Mouse (Mus musculus): ENCODE measurements around the gene Als2cr12.
"Not testable (repeated sequence)": the region's sequence is repeated elsewhere in the genome, so short reads cannot be mapped to it uniquely, and the experiment has no call there.

The Als2cr12 gene

DNA sequence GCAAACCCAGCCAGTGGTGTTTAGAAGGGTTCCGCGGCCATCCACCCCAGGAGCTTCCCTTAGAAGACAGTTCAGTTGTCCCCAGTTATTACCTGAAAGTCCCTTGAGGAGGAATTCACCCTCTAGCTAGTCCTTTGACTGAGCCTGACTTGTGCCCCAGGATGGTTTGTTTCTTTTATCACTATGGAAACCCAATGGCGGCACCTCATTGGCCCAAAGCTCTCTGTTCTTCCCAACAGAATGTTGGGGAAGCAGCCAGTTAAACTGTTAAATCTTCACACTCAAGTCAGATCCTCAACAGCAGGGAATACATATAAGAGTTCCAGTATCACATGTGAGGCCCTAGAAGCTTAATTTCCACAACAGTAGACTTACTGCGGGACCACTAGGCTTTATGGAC lies at the start of gene Als2cr12:
TSS of gene Als2cr12 (minus strand) at position 180 of the 400 bp plus-strand sequence.
- not testable (repeated sequence) for DNase-seq (ENCODE audit: low spot score)

DNA sequence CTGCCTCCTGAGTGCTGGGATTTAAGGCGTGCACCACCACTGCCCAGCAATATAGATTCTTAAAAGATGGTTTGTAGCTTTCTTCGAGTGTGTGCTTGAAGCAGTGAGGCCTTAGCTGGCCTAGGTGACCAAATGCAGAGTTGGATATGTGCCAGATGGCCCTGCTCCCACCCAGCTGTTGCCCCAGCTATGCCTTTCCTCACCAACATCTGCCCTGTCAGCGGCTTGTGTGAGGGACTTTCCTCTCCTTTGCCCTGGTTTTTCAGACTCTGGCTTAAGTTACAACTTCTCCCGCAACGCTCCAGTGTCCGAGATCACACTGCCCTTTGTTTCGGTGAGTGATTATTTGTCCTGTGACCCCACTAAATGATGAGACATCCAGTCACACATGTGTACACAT lies 48.9 kb upstream of the Als2cr12 start:
- no peak for DNase-seq (ENCODE audit: low spot score)

DNA sequence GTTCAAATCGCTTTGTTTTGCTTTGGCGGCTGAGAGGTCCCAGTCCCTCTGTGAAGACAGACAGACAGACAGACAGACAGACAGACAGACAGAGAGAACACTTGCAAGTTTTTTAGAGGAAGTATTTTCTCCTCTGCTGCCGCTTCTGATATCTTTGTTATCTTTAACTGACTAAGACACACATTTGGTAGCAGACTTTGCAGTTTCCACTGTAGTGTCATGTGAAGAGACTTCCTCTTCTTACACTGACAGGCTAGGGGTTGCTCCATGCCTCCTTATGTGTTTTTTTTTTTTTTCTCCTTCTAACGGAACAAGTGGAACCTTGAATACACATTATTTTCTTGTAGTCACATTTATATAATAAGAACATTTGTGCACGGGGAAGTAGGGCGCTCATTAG lies 47.5 kb upstream of the Als2cr12 start:
- DNase-seq (ENCODE audit: low spot score) = no peak

DNA sequence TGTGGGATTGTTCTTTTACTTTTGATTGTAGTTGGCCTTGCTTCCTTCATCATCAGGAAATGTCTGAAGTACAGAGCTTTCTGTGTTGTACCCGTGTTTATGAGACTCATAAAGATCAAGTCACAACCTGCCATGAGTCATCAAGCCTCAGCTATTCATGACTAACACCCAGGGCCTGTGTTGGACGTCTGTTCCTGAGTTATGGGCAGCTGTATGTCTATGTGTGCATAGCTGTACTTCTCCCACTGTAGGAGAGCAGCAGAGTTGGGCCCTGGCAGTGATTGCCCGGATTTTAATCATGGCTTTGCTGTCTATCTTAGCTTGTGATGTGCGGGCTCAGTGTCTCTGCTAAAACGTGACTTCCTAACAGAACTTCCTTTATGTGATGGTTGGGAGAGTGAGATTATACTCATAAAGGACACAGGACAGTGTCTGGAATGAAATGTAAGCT lies 46.8 kb upstream of the Als2cr12 start:
- DNase-seq (ENCODE audit: low spot score) = peak; percentile 21

DNA sequence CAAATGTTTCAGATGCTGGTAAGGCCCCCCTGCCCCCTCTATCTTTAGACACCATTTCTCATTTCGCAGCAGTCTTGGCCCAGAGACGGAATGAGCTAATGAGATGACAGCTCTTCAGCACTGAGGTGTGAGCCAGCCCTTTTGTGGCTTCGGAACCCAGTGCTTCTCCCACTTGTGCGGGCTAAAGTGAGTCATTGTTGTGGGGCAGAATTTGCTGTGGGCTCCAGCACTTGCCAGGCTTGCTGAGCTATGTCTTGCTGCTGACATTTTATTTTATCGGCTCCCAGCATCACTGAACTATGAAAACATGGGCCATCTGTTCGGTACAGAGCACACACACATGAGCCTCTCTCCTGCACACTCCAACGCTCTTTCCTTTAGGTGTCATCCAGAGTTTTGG lies 43.7 kb upstream of the Als2cr12 start:
- DNase-seq (ENCODE audit: low spot score) = no peak

DNA sequence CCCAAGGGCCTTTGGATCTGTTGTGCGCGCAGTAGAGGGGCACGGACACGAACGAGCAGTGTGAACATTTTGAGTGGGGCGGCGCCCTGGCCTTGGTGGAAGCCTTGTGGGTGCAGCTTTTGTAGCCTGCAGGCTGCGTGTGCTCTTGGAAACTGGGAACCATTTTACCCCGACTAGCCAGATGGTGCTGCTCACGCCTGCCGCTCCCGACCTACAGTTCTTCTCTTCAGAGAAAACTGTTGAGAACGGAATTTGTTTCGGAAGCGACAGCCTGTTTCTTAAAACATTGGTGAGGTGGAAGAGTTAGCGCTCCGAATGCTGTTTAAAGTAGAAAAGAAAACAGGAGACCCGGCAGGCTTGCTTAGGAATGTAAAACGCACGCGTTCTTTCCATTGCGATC lies 41.2 kb upstream of the Als2cr12 start:
- no peak for DNase-seq (ENCODE audit: low spot score)

DNA sequence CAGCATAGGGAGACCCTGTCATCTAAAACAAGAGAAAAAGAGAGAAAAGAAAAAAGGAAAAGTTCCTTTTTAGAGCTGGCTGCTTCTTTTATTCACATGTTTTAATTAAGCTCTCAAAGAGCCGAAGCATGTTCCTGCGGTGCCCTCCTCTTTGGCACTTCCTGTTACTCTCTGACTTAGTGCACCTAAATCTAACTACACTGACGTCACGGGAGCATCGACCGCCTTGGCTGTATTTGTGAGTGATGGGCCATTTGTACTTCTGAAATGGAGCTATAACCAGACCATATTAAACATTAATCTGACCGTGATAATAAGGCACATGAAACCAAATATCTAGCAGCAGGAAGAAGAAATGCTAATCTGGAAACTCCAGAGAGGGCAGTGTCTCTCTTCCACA lies 40.2 kb upstream of the Als2cr12 start:
- DNase-seq (ENCODE audit: low spot score) = no peak

DNA sequence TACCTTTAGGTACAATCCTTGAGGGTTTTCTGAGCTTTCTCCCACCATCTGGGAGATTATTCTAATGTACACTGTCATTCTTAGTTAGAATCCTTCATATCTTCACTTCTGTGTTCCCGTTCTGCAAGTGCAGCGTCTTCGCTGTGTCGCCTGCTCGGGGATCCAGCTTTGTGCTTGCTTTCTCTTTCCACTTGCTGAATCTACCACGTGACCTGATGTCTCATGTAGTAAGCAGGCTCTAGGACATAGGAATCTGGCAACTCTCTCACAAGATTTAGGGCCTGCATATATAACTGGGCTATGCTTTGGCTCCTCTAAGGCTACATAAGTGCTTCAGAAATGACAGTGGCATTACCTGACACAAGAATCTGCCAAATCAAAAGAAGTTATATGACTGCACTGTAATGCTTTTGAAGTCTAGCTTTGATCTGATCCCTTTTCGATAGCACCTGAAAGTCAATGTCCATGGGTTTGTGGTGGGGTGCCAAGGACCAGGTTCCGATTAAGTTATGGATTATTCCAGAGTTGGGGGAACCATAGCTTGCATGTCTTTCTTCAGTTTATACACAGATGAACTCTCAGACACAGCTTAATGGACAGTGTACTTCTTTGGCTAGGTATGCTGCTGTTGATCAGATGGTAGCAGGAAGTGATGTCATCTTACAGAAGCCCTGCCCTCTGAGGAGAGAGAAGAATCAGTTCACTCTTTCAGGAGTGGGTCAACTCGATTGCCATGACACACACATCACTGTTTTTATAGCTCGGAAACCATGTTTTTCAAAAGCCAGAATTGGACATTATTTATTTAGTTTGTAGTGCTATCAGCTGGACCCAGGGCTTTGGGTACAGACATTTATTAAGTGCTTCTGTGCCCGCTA lies 38.5 kb upstream of the Als2cr12 start:
- DNase-seq (ENCODE audit: low spot score) = no peak

DNA sequence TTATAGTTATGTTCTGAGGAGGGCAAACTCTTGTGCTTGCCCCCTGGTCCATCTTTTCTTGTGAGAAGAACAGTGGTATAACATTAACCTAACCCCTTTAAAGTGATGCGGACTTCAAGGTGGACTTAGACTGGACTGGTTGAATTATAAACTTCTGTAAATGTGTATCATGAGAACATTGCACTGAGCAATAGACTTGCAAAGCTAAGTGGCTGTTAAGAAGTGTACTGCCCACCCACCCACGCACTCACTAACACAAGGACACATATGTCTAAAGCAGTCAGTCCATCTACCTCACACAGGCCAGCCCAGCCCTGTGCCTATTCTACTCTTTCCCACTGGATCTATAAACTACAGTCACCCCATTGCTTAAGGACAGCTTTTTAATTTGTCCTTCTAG lies 37.8 kb upstream of the Als2cr12 start:
- no peak for DNase-seq (ENCODE audit: low spot score)

DNA sequence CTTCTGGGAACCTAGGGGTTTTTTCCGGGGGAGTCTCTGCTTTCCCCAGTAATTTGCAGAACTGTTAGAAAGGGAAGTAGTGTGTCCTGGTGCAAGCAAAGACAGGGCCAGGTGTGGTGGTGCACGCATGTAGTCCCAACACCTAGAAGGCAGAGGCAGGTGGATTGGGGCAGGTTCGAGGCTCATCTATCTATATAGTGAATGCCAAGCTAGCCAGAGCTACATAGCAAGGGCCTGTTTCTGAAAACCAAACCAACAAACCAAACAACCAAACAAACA lies 32.7 kb upstream of the Als2cr12 start:
- no peak for DNase-seq (ENCODE audit: low spot score)

DNA sequence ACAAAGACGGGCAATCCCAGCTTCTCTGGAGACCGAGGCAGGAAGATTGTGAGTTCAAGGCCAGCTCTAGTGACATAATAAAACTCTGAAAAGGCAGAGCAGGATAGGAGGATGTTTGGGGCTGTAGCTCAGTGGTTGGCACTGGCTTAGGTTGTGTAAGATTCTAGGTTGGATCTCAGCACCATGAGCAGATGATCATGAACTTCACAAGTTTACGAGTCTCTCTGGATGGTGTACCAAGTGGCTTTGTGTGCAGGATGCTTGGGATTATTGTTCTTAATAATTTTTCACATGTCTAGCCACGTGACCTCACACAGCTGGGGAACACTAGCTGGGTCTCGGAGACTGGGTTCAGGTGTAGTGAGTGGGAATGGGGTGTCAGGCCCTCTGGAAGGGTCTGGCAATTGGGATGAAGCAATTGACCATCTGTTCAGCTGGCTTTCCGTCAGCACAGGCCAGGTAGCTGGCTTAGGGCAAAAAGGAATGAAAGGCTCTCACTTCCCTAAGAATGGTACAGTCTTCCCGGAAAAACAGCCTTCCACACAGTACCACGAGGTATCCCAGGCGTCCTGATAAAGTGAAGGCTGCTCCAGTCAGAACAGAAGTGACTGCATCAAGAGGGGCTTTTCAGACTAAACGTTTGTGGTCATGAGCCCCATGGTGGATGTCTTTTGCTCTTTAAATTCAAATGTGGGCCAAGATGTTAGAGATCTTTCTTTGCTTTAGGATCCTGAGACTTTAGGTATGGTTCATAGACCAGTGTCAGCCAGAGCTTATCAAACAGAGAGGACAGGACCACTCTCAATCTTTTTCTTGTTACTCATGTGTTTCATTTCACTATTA lies 32.2 kb upstream of the Als2cr12 start:
- no peak for DNase-seq (ENCODE audit: low spot score)

DNA sequence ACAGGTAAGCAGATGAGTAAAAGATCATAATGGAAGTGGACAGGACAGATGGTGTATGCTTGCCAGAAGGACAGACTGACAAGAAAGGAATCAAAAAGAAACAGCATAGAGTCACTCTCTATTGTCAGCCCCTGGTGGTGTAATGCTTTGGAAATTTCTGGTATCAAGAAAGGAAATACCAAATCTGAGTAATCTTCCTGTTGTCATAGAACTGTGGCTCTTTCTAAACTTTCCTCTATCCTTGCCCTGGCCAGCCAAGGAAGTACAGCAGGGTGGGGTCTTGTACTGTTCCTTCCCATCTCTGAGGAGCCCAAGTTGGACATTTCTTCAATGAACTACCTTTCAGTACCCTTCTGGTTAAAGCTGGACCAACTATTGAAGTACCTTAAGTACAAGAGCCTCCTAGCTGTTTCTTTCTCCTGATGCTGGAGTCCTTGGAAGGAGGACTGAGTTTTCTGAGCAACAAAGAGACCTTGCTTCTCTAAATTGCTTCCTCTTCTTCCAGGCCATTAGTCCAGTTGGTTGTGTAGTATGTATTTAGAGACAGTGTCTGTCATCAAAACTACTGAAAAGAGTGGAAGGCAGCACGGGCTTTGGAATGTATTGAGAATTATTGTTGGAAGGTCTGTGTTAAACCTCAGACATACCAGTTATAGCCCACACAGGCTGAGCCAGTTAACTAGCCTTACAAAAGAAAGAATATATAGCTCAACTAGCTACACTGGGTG lies 31.4 kb upstream of the Als2cr12 start:
- no peak for DNase-seq (ENCODE audit: low spot score)

DNA sequence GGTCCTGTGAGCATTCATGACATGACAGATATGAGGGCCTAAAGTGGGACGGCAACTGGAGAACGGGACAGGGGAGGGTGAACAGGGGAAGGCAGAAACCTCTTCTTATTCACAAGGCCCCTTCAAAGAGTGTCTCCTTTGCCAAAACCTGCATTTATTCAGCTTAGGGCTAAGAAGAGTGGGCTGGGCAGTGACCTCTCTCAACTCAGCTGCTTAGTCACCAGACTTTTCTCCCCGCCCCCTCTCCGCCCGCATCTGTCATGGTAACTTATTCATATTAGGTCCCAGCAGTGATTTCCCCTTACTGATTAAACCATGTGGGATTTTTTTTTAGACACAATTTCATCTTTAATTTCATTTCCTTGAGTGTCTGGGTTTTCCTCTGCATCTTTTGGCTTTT lies 30.0 kb upstream of the Als2cr12 start:
- peak; percentile 42 for DNase-seq (ENCODE audit: low spot score)

DNA sequence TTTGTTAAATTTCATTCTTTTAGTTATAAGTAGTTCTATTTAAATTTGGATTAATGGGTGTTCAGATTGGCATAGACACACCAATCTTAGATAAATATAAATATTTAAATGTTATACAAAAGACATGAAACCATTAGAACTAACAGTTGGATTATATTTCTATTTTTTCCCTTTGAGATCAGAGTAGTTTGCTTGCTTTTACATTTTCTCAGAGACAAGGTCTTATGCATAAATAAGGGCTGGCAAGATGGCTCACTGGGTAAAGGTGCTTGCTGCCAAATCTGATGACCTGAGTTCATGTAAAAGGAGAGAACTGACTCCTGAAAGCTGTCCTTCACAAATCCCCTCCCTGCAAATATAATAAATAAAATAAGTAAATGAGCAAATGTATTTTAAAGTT lies 29.3 kb upstream of the Als2cr12 start:
- DNase-seq (ENCODE audit: low spot score) = no peak

DNA sequence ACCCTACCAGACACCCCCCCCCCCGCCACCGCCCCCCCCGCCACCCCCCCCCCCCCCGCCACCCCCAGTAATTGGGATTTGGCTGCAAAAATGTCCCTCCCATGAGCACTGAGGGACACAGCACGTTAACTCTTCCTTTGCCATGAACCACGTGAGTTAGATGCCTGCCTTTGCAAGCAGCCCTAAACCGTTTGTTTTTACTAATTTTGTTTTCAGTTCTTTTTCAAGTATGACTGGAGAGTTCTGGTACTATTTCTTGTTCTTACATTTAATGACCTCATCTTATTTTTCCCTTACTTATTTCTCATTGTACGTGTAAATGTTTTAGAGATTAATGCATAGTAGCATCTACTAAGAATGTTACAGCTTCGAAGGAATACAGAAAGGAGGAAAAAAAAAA lies 28.7 kb upstream of the Als2cr12 start:
- no peak for DNase-seq (ENCODE audit: low spot score)

DNA sequence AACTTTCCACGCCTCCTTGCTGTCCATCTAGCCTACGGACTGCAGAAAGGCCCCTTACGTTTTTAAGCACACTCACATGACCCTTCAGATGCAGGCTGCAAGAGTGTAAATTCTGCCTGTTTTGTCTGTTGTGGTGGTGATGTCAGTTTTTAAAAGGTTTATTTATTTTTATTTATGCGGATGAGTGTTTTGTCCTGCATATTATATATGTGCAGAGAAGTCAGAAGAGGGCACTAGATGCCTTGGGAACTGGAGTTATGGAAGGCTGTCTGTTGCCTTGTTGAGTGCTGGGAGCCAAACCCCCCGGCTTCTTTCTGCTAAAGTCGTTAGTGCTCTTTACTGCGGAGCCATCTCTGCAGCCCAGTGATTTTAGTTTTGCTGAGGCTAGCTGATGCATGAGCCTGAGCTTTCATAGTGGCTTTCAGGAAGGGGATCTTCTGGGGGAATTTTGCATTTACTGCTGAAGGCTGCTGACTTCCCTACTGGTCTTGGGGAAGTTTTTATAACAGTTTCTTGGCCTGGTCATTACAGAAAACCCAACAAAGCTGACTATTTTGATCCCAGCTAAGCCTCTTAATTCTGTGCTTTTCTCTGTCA lies 28.1 kb upstream of the Als2cr12 start:
- DNase-seq (ENCODE audit: low spot score) = no peak

DNA sequence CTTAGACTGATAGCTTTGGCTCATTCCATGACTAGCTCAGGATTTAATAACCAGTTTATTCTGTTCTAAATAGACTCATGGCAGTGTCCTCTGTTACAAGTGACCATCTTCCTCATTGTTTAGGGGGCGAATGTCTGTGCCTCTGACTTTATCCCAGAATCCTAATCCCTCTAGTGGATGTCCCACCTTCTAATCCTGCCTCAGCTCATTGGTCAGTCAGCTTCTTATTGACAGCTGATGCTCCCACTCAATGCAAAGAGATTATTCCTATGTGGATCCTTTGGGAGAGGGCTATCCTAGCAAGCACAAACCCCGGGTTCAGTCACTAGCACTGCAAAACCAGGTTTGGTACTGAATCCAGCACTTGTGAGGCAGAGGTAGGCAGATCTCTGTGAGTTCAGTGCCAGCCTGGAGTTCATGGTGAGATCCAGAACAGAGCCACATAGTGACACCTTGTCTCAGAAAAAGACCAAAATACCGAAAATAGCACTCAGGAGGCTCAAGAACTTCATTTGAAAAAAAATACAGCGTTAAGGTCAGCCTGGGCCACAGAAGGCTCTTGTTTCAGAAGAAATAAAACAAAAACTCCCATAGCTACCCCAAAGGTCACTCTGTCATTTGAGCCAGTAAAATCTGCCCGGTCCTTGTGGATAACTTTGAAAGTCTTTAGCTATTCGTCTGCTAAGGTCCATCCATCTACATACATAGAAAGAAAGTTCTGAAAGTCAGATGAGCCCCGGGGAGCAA lies 27.4 kb upstream of the Als2cr12 start:
- no peak for DNase-seq (ENCODE audit: low spot score)

DNA sequence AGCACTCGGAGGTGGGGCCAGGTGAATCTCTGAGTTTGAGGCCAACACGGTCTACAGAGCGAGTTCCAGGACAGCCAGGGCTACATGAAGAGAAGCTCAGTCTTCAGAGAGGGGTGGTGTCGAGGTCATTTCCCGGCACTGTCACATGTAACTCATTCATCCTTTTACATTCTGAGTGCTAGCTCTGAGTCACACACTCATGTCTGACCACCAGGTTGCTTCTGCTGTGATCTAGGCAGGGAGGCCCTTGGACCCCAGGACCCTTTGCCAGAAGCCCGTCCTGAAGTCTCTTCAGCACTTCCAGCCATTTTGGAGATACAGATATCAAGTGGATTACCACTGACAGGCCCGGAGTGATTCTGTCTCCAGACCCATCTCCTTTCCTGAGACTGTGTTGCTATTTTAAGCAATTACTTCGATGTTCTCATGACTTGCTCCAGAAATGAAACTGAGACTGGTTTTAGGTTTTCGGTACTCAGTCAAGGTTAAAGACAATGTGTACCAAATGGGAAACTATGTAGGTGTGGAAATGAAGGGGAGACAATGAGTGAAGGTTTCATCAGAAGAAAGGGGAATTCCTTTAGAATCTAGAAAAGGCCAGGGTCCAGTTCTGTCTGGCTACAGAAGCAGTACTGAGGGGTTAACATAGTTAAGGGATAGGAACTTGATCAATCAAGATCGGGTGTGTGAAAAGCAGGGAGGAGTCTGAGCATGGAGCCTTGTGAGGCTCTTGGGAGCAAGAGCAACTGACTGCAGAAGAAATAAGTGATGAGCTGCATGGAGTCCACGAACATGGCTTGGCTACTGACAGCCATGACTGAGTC lies 26.5 kb upstream of the Als2cr12 start:
- DNase-seq (ENCODE audit: low spot score) = no peak

DNA sequence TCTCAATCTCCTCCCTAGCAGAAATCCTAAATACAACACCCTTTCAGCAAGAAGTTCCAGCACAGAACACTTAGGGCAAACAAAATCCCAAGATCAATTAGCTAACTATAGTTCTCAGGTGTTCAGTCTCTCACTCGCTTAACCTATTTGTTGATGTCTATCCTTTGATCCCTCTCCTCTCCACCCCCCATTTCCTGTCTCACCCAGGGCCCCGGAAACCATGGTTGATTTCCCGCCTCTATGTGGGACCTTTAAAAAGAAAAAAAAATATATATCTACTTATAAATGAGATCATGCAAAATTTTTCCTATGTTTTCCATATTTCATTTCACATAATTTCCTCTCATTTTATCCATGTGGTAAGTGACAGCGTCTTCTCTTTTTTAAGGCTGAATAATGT lies 25.2 kb upstream of the Als2cr12 start:
- DNase-seq (ENCODE audit: low spot score) = no peak

DNA sequence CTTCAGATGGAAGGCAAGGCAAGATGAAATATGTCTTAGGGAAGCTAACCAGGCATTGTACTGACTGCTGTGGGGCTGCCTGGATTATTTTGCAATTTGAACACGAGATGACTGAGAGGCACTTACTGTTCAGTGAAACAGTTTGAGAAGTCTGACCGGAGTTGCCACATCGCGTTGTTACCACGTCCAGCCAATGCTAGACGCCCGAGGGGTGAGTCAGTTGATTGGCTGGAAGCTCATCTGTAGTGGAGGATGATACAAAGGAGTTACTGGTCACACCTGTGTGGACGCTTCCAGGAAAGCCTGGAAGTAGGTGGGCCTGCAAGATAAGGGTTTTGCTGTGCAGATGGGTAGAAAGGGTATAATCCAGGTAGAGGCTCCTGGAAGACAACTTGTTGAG lies 24.3 kb upstream of the Als2cr12 start:
- DNase-seq (ENCODE audit: low spot score) = no peak
